Mouse (Mus musculus) liver, adult 2 months (tissue): Measurements from ENCODE around the gene Lrch3. TPM values are rescaled to one million over a fixed set of nuclear protein-coding genes. Genes with fewer than 3 reads are reported as not detected.
A peak's percentile ranks its signal among the peaks of the same experiment; 100 is the strongest.
"Not testable (repeated sequence)": the region's sequence is repeated elsewhere in the genome, so short reads cannot be mapped to it uniquely, and the experiment has no call there.

Experiments
- DNase-seq: peaks from one replicate; pipeline ENCODE4 v3.0.0-alpha.2; 2011; ENCODE audit warnings: low read depth, low spot score; ENCODE audit errors: extremely low read depth
- H3K27ac ChIP-seq: fragments of 200-500 bp; replicated peaks from 2 replicates; pipeline ENCODE4 v1.5.1; 2012; ENCODE audit warnings: low read depth, mild to moderate bottlenecking, control low read depth, inconsistent platforms, low read length; ENCODE audit not compliant: insufficient read depth
- H3K27me3 ChIP-seq: fragments of 200-500 bp; 2 replicates; pipeline ENCODE4 v1.6.1; 2012; ENCODE audit warnings: mild to moderate bottlenecking, moderate library complexity, low read length, inconsistent platforms; ENCODE audit not compliant: control insufficient read depth, insufficient read depth
- H3K36me3 ChIP-seq: fragments of 200-500 bp; 2 replicates; pipeline ENCODE4 v1.6.1; 2012; ENCODE audit warnings: low read length, inconsistent platforms; ENCODE audit not compliant: control insufficient read depth, insufficient read depth
- H3K4me1 ChIP-seq: fragments of 200-500 bp; 2 replicates; pipeline ENCODE4 v1.6.1; 2011; ENCODE audit warnings: low read length; ENCODE audit not compliant: control insufficient read depth, insufficient read depth
- H3K4me3 ChIP-seq: fragments of 200-500 bp; 2 replicates; pipeline ENCODE4 v1.5.1; 2011; ENCODE audit warnings: low read depth, mild to moderate bottlenecking, control low read depth, low read length, moderate library complexity; ENCODE audit not compliant: insufficient read depth
- H3K79me2 ChIP-seq: fragments of 200-500 bp; 2 replicates; pipeline ENCODE4 v1.6.1; 2012; ENCODE audit warnings: inconsistent platforms, mild to moderate bottlenecking, low read length, moderate library complexity; ENCODE audit not compliant: control insufficient read depth, insufficient read depth
- H3K9ac ChIP-seq: fragments of 200-500 bp; 2 replicates; pipeline ENCODE4 v1.6.1; 2012; ENCODE audit warnings: low read depth, mild to moderate bottlenecking, control low read depth, inconsistent platforms, low read length
- CTCF ChIP-seq: fragments of 200-500 bp; IDR thresholded peaks from 2 replicates; pipeline ENCODE4 v1.5.1; 2011; ENCODE audit warnings: low read depth, low read length, control low read depth
- POLR2A ChIP-seq: fragments of 200-500 bp; IDR thresholded peaks from 2 replicates; pipeline ENCODE4 v1.6.1; 2011; ENCODE audit warnings: low read length, control low read depth; ENCODE audit not compliant: insufficient read depth; ENCODE audit errors: extremely low read depth
- WGBS: fragments of 180-500 bp; shearing (Covaris S2); methylation state at CpG from one replicate; pipeline ENCODE4 v1.1.7; 2018; 5-methylcytosine and 5-hydroxymethylcytosine counted together
- polyA plus RNA-seq: library from polyadenylated mRNA; depleted of rRNA; stranded (reverse); fragments of >200 nt; gene quantifications from 2 replicates; pipeline ENCODE4 v1.2.3, GENCODE M21; 2012
- total RNA-seq: library from RNA; depleted of rRNA; stranded (reverse); fragments of >200 nt; gene quantifications from 2 replicates; pipeline ENCODE4 v1.2.3, GENCODE M21; 2014

Lrch3 gene
- total and polyA plus RNA-seq, 2 experiments: 5.3 to 9.8 TPM

DNA sequence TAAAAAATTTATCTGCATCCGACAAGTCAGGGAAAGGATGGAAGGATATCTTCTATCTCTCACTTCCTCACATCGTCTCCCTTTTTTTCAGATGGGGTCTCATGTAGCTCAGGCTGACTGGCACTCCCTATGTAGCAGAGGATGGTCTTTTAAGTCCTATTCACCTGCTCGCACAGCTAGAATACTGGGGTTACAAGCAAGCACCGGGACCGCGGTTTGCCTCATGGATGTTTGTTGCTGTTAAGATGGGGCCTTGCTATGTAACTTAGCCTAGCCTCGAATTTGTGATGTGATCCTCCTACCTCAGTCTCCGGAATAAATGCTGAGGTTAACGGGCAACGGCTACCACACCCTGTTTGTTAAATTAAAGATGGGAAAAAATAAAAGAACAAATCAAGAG lies 141.8 kb downstream of the Lrch3 start:
- peak overlapping the region; percentile 42; the same call in 1 of the 2 replicates for H3K9ac ChIP-seq
- H3K79me2 ChIP-seq: peaks cover 3% of the 10 kb centered on the region; the same call in 1 of the 2 replicates
- DNase-seq: no peak
- TF ChIP-seq CTCF (no peak), POLR2A (no peak)
- H3K27ac ChIP-seq: no peak overlapping the region
- H3K4me3 ChIP-seq: peak overlapping the region; percentile 3
- H3K27me3 ChIP-seq: no peaks in the 10 kb centered on the region
- peaks cover 18% of the 10 kb centered on the region for H3K4me1 ChIP-seq
- H3K36me3 ChIP-seq: peaks cover 15% of the 10 kb centered on the region
- 17% methylated on average over 10 of the region's 10 CpGs for whole genome bisulfite sequencing

DNA sequence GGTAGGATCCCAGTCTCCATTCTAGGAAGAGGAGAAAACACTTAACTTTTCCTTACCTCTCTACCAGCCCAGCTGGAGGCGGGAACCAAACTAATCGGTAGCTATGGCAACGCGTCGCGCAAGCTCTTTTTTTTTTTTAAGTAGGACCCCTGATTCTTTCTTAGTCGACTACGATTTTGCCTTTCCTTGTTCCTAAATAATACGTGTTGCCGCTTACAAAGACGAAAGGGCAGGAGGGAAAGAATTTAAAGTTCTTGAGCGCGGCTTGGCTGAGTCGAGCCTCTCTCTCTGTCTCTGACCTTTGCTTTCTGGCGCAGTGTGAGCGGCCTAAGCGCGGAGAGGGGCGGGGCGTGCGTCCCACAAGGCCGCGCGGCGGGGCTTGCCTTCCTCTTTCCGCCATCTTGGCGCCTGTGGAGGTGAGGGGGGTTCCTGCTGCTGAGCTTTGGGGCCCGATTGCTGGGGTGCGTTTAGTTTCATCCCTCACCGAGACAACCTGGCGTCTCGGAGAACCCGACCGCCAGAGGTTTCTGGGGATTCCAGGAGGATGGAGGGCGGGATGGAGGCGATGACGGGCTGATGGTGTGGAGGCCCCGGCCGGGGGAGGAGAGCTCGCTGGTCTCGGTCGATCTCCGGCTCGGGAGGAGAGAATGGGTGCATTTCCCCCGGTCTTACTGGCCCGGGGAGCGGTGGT lies 142.3 kb downstream of the Lrch3 start, which contains the start of the genes Iqcg and Rpl35a:
Iqcg (minus strand) TSS at position 124 of the 691 bp plus-strand sequence.
Rpl35a (plus strand) TSS at position 359 of the 691 bp plus-strand sequence.
- no peak for TF ChIP-seq CTCF
- peak; percentile 65 for TF ChIP-seq POLR2A

GRCm38 (mm10) chr16:33056786-33057185 lies 142.9 kb downstream of the Lrch3 start:
- TF ChIP-seq CTCF (no peak), POLR2A (no peak)
- DNase-seq: peak; percentile 76
- peaks cover 3% of the 10 kb centered on the region; the same call in 1 of the 2 replicates for H3K79me2 ChIP-seq
- peak overlapping the region; percentile 94 for H3K9ac ChIP-seq
- no peaks in the 10 kb centered on the region for H3K27me3 ChIP-seq
- under 1% methylated on average over 24 of the region's 24 CpGs for WGBS
- peaks cover 16% of the 10 kb centered on the region for H3K36me3 ChIP-seq
- H3K4me3 ChIP-seq: peak overlapping the region; percentile 94
- H3K4me1 ChIP-seq: peaks cover 20% of the 10 kb centered on the region
- peak overlapping the region; percentile 89 for H3K27ac ChIP-seq

More for the DNA sequence above, 142.3 kb downstream of the Lrch3 start, which contains the start of the genes Iqcg and Rpl35a:
- peaks cover 20% of the 10 kb centered on the region for H3K4me1 ChIP-seq
- peaks cover 16% of the 10 kb centered on the region for H3K36me3 ChIP-seq
- peak within 1 kb of the TSS; percentile 94 for H3K9ac ChIP-seq
- H3K27me3 ChIP-seq: no peaks in the 10 kb centered on the region
- DNase-seq: peak; percentile 78
- H3K79me2 ChIP-seq: peaks cover 3% of the 10 kb centered on the region; the same call in 1 of the 2 replicates
- WGBS: under 1% methylated on average over 47 of the region's 47 CpGs
- peak within 1 kb of the TSS; percentile 94 for H3K4me3 ChIP-seq
- peak within 1 kb of the TSS; percentile 89 for H3K27ac ChIP-seq

DNA sequence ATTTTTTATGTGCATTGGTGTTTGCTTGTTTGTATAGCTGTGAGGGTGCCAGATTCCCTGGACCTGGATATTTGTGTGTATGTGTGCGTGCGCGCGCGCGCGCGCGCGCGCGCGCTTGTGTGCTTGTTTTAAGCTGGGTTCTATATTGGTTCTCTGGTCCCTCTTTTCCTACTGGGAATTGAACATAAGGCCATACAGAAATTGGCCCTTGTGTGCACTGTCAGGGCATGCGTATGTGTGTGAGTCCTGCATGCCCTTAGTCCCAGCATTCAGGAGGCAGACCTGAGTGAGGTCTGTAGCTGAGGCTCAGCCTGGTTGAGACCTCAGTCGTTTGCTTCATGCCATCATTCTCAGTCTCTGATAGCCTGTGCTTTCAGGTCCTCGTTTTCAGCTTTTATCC lies 144.1 kb downstream of the Lrch3 start:
- peaks cover 16% of the 10 kb centered on the region for H3K36me3 ChIP-seq
- peak; percentile 62 for DNase-seq
- TF ChIP-seq POLR2A: no peak
- TF ChIP-seq CTCF: no peak
- peaks cover 3% of the 10 kb centered on the region; the same call in 1 of the 2 replicates for H3K79me2 ChIP-seq
- peaks cover 22% of the 10 kb centered on the region for H3K4me1 ChIP-seq
- H3K4me3 ChIP-seq: peak overlapping the region; percentile 94
- 18% methylated on average over 16 of the region's 16 CpGs for WGBS
- peak overlapping the region; percentile 82 for H3K27ac ChIP-seq
- peak overlapping the region; percentile 72 for H3K9ac ChIP-seq
- H3K27me3 ChIP-seq: no peaks in the 10 kb centered on the region

DNA sequence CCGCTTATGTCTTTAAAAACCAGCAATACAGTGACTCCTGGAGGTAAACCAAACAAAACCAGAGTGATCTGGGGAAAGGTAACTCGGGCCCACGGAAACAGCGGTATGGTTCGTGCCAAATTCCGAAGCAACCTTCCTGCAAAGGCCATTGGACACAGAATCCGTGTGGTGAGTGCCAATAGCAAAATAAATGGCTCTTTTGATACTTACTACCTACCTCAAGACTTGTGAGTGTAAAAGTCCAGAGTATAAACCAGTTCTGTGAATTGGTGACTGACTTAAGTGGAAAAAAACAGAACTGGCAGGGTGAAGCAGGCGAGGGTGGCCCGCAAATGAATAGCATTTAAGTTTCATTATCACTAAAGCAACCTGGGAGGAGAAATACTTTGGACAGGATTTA lies 144.8 kb downstream of the Lrch3 start:
- Histone ChIP-seq H3K27ac (peak overlapping the region; percentile 82), H3K9ac (peak overlapping the region; percentile 21; the same call in 1 of the 2 replicates), H3K4me1 (peaks cover 27% of the 10 kb centered on the region), H3K36me3 (peaks cover 16% of the 10 kb centered on the region)
- WGBS: 26% methylated on average over 9 of the region's 9 CpGs
- not testable (repeated sequence) for H3K27me3 ChIP-seq, H3K4me3 ChIP-seq, H3K79me2 ChIP-seq
- peak; percentile 77 for DNase-seq

DNA sequence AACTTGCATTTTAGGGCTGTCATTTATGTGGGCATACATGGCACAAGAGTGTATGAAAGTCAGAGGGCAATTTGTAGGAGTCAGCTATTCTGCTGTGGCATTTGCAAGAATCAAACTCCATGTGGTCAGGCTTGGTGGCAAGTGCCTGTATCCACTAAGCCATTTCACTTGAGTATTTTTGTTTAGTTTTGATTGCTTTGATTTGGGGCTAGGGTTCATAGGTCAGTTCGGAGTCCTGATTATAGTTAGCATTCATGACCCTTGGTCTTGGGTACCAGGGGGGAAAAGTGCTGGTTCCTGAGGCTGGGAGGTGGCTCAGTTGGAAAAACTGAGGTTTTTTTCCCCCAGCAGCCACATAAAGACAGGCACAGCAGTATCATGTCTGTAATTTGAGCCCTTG lies 145.6 kb downstream of the Lrch3 start:
- no peaks in the 10 kb centered on the region for H3K27me3 ChIP-seq
- peak; percentile 91 for DNase-seq
- 16% methylated on average over 1 of the region's 1 CpGs for WGBS
- TF ChIP-seq POLR2A (no peak), CTCF (no peak)
- H3K9ac ChIP-seq: peak overlapping the region; percentile 59; the same call in 1 of the 2 replicates
- H3K79me2 ChIP-seq: peaks cover 3% of the 10 kb centered on the region; the same call in 1 of the 2 replicates
- H3K4me3 ChIP-seq: no peak overlapping the region
- H3K4me1 ChIP-seq: peaks cover 28% of the 10 kb centered on the region
- peaks cover 16% of the 10 kb centered on the region for H3K36me3 ChIP-seq
- peak overlapping the region; percentile 82 for H3K27ac ChIP-seq
